Mouse (Mus musculus) ES-Bruce4 (cell line): Measurements from ENCODE around the gene Mrpl34.

Experiments used
- CTCF ChIP-seq: IDR thresholded peaks from one replicate; pipeline ENCODE4 v1.8.1; 2011; ENCODE audit warnings: low read depth, low read length
- POLR2A ChIP-seq: IDR thresholded peaks from one replicate; pipeline ENCODE4 v1.8.1; 2011; ENCODE audit warnings: low read length; ENCODE audit not compliant: insufficient read depth

DNA sequence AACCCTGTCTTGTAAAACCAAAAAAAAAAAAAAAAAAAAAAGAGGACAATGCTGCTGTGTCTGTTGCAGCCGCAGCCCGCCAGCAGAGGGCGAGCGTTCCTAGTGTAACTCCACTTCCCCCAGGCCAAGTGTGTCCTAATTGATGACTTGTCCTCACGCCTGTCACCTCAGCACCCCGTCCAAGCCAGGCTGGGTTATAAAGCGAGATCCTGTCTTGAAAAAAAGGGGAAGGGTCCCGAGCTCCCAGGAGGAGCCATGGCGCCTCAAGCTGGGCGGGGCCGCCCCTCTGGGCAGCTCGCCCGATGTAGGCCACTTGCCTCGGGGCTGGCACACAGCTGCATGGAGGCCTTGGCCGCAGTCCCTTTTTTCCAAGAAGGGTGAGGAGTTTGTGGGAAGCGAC, 30.3 kb downstream of the Mrpl34 start:
- TF ChIP-seq CTCF (peak; percentile 76), POLR2A (no peak)
